Mouse (Mus musculus): ENCODE measurements at regions not wholly inside any gene's neighbourhood (a gene's known extent, or its start where the extent isn't known, plus 50 kb on each side); places are given as distances from the start of the nearest gene placed in this dataset.

- in situ Hi-C loops (cut with MboI, MseI) = no loop called here
These were observed 185.8 kb upstream of the Zfp507 start for GRCm38 (mm10) chr7:35988449-35989109.

GRCm38 (mm10) chr7:35977986-35978385, 175.2 kb upstream of the Zfp507 start:
- in situ Hi-C loops (cut with MboI, MseI) = no loop called here

- in situ Hi-C loops (cut with MboI, MseI) = no loop called here
These were observed 155.9 kb upstream of the Zfp507 start for GRCm38 (mm10) chr7:35958731-35959130.

GRCm38 (mm10) chr7:35958052-35958451, 155.2 kb upstream of the Zfp507 start:
- in situ Hi-C loops (cut with MboI, MseI) = no loop called here

GRCm38 (mm10) chr7:35948794-35949193, 146.0 kb upstream of the Zfp507 start:
- in situ Hi-C loops (cut with MboI, MseI) = no loop called here

- in situ Hi-C loops (cut with MboI, MseI) = no loop called here
These were observed 145.6 kb upstream of the Zfp507 start for GRCm38 (mm10) chr7:35948389-35948788.

GRCm38 (mm10) chr7:35941086-35941485, 138.3 kb upstream of the Zfp507 start:
- in situ Hi-C loops (cut with MboI, MseI) = no loop called here

- in situ Hi-C loops (cut with MboI, MseI) = loop anchor here (5.0 kb wide), 1 partner anchor 99 kb away; no protein-coding TSS in a partner anchor
These were observed 135.5 kb upstream of the Zfp507 start for GRCm38 (mm10) chr7:35938123-35938869.

- in situ Hi-C loops (cut with MboI, MseI) = no loop called here
These were observed 123.9 kb upstream of the Zfp507 start for GRCm38 (mm10) chr7:35926749-35927148.

- in situ Hi-C loops (cut with MboI, MseI) = no loop called here
These were observed 119.8 kb upstream of the Zfp507 start for GRCm38 (mm10) chr7:35922582-35922981.

- in situ Hi-C loops (cut with MboI, MseI) = no loop called here
These were observed 118.1 kb upstream of the Zfp507 start for GRCm38 (mm10) chr7:35920884-35921283.

- in situ Hi-C loops (cut with MboI, MseI) = no loop called here
These were observed 117.4 kb upstream of the Zfp507 start for GRCm38 (mm10) chr7:35920194-35920609.

GRCm38 (mm10) chr7:35910109-35910706, 107.4 kb upstream of the Zfp507 start:
- in situ Hi-C loops (cut with MboI, MseI) = no loop called here

- in situ Hi-C loops (cut with MboI, MseI) = loop anchor here (5.0 kb wide), 1 partner anchor 1440 kb away; no protein-coding TSS in a partner anchor
These were observed 99.2 kb upstream of the Zfp507 start for GRCm38 (mm10) chr7:35901942-35902381.

- in situ Hi-C loops (cut with MboI, MseI) = no loop called here
These were observed 96.1 kb upstream of the Zfp507 start for GRCm38 (mm10) chr7:35898701-35899445.

GRCm38 (mm10) chr7:35893292-35893691, 90.5 kb upstream of the Zfp507 start:
- in situ Hi-C loops (cut with MboI, MseI) = no loop called here

GRCm38 (mm10) chr7:35886051-35886450, 83.2 kb upstream of the Zfp507 start:
- in situ Hi-C loops (cut with MboI, MseI) = no loop called here

GRCm38 (mm10) chr7:35879755-35880304, 77.0 kb upstream of the Zfp507 start:
- in situ Hi-C loops (cut with MboI, MseI) = no loop called here

- in situ Hi-C loops (cut with MboI, MseI) = no loop called here
These were observed 75.4 kb upstream of the Zfp507 start for GRCm38 (mm10) chr7:35878164-35878563.

GRCm38 (mm10) chr7:35861049-35861448, 58.2 kb upstream of the Zfp507 start:
- in situ Hi-C loops (cut with MboI, MseI) = no loop called here

GRCm38 (mm10) chr7:35859601-35860000, 56.8 kb upstream of the Zfp507 start:
- in situ Hi-C loops (cut with MboI, MseI) = loop anchor here (10.0 kb wide), 1 partner anchor 195 kb away; no protein-coding TSS in a partner anchor
